Mouse (Mus musculus): Measurements from ENCODE around the gene Gm20388. TPM values are rescaled to one million over a fixed set of nuclear protein-coding genes. Genes with fewer than 3 reads are reported as not detected.

Gm20388 gene
- total and polyA plus RNA-seq, 2 experiments from 2014 or later = 51.3 TPM; not detected in 1

DNA sequence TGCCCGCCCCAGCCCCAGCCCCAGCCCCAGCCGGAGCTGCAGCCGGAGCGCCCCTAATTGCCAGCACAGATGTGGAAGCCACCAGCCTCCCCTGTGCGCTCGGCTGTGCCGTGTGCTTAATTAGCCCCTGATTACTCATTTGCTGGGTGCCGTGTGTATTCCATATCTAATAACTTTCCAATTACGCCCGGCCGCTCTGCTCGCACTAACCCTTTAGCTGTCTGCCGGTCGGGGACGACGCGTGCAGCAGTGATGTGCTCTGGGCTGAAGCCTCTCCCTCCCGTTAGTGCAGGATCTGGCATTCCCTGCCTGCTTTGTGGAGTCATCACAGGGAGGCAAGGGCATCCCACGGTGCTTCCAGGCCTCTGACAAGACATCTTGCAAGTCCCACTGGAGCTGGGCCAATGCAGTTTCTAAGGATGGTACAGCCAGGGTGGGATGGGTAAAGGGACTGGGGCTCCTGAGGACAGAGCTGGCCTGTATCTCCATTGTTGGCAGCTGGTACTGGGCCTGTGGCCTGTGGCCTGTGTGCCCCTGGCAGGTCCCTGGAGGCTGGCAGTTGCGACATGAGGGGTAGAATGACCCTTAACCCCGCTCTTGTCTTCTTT, 437.2 kb downstream of the Gm20388 start:
- Histone ChIP-seq H3K27me3 (ENCODE audit: insufficient read depth, low read length) (no peaks in the 10 kb centered on the region), H3K9ac (0 out of 2 replicates have a peak overlapping the region, but pooled peaks have one; percentile 1), H3K4me2 (ENCODE audit: low read depth) (0 out of 2 replicates have a peak overlapping the region, but pooled peaks have one; percentile 1), H3K27ac (ENCODE audit: low read depth, low read length) (0 out of 2 replicates have a peak overlapping the region, but pooled peaks have one; percentile 21), H3K36me3 (ENCODE audit: insufficient read depth) (no peaks in the 10 kb centered on the region), H3K4me1 (ENCODE audit: insufficient read depth) (peaks cover 12% of the 10 kb centered on the region; the same call in 1 of the 2 replicates), H3K4me3 (ENCODE audit: low read depth, low read length) (no peak overlapping the region), H3K9me3 (ENCODE audit: low read length) (no peaks in the 10 kb centered on the region)
- DNase-seq (peak; percentile 61), ATAC-seq (peak; percentile 76)
- TF ChIP-seq CTCF (IDR thresholded peaks at IDR 0.05; ENCODE audit: low read depth) = no peak
- WGBS = 17% methylated on average over 21 of the region's 21 CpGs

DNA sequence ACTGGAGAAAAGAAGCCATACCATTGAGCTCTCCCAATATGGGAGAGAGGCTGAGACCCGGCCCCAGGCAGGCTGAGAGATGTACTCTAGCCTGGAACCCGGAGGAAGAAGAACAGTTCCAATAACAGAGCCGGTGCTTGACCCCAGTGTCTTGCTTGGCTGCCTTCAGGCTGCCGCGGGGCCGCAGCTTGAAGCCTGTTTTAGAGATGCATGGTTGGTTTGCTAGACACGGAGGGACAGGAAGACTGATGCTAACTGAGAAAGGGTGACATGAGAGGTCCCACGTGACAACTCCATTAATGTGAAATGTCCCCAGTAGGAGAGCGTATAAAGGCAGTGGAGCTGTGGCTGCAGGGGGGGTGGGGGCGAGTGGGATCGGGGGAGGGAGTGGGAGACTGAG, 438.3 kb downstream of the Gm20388 start:
- H3K27me3 ChIP-seq (ENCODE audit: insufficient read depth, low read length) = no peaks in the 10 kb centered on the region
- no peaks in the 10 kb centered on the region for H3K9me3 ChIP-seq (ENCODE audit: low read length)
- TF ChIP-seq CTCF (IDR thresholded peaks at IDR 0.05; ENCODE audit: low read depth) = no peak
- no peak overlapping the region for H3K27ac ChIP-seq (ENCODE audit: low read depth, low read length)
- H3K36me3 ChIP-seq (ENCODE audit: insufficient read depth) = no peaks in the 10 kb centered on the region
- 33% methylated on average over 11 of the region's 11 CpGs for WGBS
- no peak for ATAC-seq
- H3K4me3 ChIP-seq (ENCODE audit: low read depth, low read length) = no peak overlapping the region
- H3K4me2 ChIP-seq (ENCODE audit: low read depth) = no peak overlapping the region
- H3K9ac ChIP-seq = no peak overlapping the region
- DNase-seq = no peak
- peaks cover 9% of the 10 kb centered on the region; the same call in 1 of the 2 replicates for H3K4me1 ChIP-seq (ENCODE audit: insufficient read depth)

DNA sequence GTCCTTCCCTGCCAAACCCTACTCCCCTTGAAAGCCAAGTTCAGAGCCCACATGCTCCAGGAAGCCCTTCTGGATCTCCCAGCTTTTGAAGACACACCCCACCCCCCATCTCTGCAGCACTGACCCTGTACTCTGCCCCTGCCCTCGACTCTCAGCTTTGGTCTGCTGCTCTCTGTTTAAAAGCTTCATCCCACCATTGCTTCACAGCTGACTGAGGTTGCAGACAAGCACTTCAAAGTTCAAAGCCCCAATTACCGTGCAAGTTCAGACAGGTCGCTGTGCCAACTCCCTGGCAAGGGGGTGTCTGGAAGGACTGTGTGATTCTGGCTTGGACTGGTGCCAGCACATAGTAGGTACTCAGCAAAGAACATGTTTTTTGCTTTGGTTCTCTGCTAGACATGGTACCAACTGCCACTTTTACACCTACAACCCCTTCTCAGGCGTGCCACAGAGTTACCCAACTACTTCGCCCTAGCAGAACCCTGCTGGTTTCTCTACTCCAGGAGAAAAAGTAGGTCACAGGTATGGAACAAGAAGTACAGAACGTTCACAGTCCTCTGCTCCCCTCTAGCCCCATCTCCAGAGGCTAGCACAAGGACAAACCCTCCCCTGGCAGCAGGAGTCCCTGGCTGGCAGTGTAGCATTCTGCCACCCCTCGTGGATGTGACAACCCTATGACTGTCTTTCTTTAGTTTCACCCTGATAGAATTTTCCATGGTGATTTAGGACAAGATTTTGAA, 440.9 kb downstream of the Gm20388 start:
- 58% methylated on average over 7 of the region's 7 CpGs for WGBS
- Histone ChIP-seq H3K27me3 (ENCODE audit: insufficient read depth, low read length) (no peaks in the 10 kb centered on the region), H3K4me1 (ENCODE audit: insufficient read depth) (peaks cover 9% of the 10 kb centered on the region; the same call in 1 of the 2 replicates), H3K4me2 (ENCODE audit: low read depth) (no peak overlapping the region), H3K9me3 (ENCODE audit: low read length) (no peaks in the 10 kb centered on the region), H3K4me3 (ENCODE audit: low read depth, low read length) (no peak overlapping the region), H3K36me3 (ENCODE audit: insufficient read depth) (no peaks in the 10 kb centered on the region), H3K27ac (ENCODE audit: low read depth, low read length) (no peak overlapping the region), H3K9ac (no peak overlapping the region)
- no peak for DNase-seq
- ATAC-seq = no peak
- no peak for TF ChIP-seq CTCF (IDR thresholded peaks at IDR 0.05; ENCODE audit: low read depth)

GRCm38 (mm10) chr8:120352096-120352495, 441.5 kb downstream of the Gm20388 start:
- peaks cover 8% of the 10 kb centered on the region; the same call in 1 of the 2 replicates for H3K4me1 ChIP-seq (ENCODE audit: insufficient read depth)
- TF ChIP-seq CTCF (IDR thresholded peaks at IDR 0.05; ENCODE audit: low read depth) = no peak
- H3K36me3 ChIP-seq (ENCODE audit: insufficient read depth) = no peaks in the 10 kb centered on the region
- H3K4me2 ChIP-seq (ENCODE audit: low read depth) = no peak overlapping the region
- H3K4me3 ChIP-seq (ENCODE audit: low read depth, low read length) = no peak overlapping the region
- no peaks in the 10 kb centered on the region for H3K9me3 ChIP-seq (ENCODE audit: low read length)
- no peak overlapping the region for H3K27ac ChIP-seq (ENCODE audit: low read depth, low read length)
- H3K9ac ChIP-seq = no peak overlapping the region
- DNase-seq (no peak), ATAC-seq (no peak)
- WGBS = 72% methylated on average over 10 of the region's 10 CpGs
- H3K27me3 ChIP-seq (ENCODE audit: insufficient read depth, low read length) = no peaks in the 10 kb centered on the region

DNA sequence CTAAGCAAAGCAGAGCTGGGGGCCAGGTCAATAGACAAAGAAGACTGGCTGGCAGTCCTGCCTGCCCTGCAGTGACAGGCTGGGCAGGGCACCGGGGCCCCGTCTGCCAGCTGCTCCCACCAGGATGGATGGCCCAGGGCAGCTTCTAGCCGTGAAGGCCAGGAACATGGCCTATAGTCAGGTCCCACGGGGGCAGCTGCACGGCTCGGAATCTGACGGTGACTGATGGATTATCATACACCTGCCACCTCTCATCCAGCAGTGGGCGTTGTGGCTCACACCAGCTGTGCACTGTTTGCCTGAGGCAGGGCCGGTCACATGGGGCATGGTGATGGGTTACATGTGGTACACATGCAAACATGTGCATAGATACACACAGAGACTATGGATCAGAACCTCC, 445.4 kb downstream of the Gm20388 start:
- H3K36me3 ChIP-seq (ENCODE audit: insufficient read depth) = no peaks in the 10 kb centered on the region
- H3K4me2 ChIP-seq (ENCODE audit: low read depth) = no peak overlapping the region
- H3K27me3 ChIP-seq (ENCODE audit: insufficient read depth, low read length) = no peaks in the 10 kb centered on the region
- H3K9ac ChIP-seq = no peak overlapping the region
- ATAC-seq (no peak), DNase-seq (no peak)
- no peaks in the 10 kb centered on the region for H3K4me1 ChIP-seq (ENCODE audit: insufficient read depth)
- H3K9me3 ChIP-seq (ENCODE audit: low read length) = no peaks in the 10 kb centered on the region
- H3K4me3 ChIP-seq (ENCODE audit: low read depth, low read length) = no peak overlapping the region
- 76% methylated on average over 9 of the region's 9 CpGs for WGBS
- H3K27ac ChIP-seq (ENCODE audit: low read depth, low read length) = no peak overlapping the region
- TF ChIP-seq CTCF (IDR thresholded peaks at IDR 0.05; ENCODE audit: low read depth) = no peak

DNA sequence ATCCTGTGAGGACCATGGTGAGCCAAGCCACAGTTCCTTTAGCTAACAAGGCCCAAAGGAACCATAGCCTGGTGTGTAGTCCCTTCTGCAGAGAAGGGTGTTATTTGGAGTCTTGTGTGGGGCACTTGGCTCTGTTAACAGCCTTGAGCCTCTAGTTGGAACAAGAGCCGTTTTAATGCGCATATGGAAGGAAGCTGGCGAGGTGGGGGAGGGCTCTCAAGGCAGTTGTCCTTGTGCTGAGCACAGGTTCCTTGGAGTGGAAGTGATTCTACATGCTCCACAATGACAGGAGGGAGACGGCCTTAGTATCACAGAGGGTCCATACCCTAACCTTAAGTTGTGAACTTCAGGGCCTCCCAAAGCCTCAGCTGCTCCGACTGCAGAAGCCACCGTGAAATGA, 446.9 kb downstream of the Gm20388 start:
- H3K36me3 ChIP-seq (ENCODE audit: insufficient read depth) = no peaks in the 10 kb centered on the region
- no peak overlapping the region for H3K4me2 ChIP-seq (ENCODE audit: low read depth)
- no peaks in the 10 kb centered on the region for H3K4me1 ChIP-seq (ENCODE audit: insufficient read depth)
- no peak for ATAC-seq
- no peaks in the 10 kb centered on the region for H3K27me3 ChIP-seq (ENCODE audit: insufficient read depth, low read length)
- WGBS = 73% methylated on average over 6 of the region's 6 CpGs
- no peak for DNase-seq
- H3K9me3 ChIP-seq (ENCODE audit: low read length) = no peaks in the 10 kb centered on the region
- TF ChIP-seq CTCF (IDR thresholded peaks at IDR 0.05; ENCODE audit: low read depth) = no peak
- no peak overlapping the region for H3K4me3 ChIP-seq (ENCODE audit: low read depth, low read length)
- no peak overlapping the region for H3K9ac ChIP-seq
- H3K27ac ChIP-seq (ENCODE audit: low read depth, low read length) = no peak overlapping the region

- H3K9ac ChIP-seq = no peak overlapping the region
- H3K9me3 ChIP-seq (ENCODE audit: low read length) = no peaks in the 10 kb centered on the region
- no peak for TF ChIP-seq CTCF (IDR thresholded peaks at IDR 0.05; ENCODE audit: low read depth)
- H3K36me3 ChIP-seq (ENCODE audit: insufficient read depth) = no peaks in the 10 kb centered on the region
- no peak overlapping the region for H3K27ac ChIP-seq (ENCODE audit: low read depth, low read length)
- H3K27me3 ChIP-seq (ENCODE audit: insufficient read depth, low read length) = no peaks in the 10 kb centered on the region
- DNase-seq (no peak), ATAC-seq (peak; percentile 60)
- WGBS = 46% methylated on average over 8 of the region's 8 CpGs
- no peaks in the 10 kb centered on the region for H3K4me1 ChIP-seq (ENCODE audit: insufficient read depth)
- no peak overlapping the region for H3K4me3 ChIP-seq (ENCODE audit: low read depth, low read length)
- no peak overlapping the region for H3K4me2 ChIP-seq (ENCODE audit: low read depth)
These were observed 450.7 kb downstream of the Gm20388 start for GRCm38 (mm10) chr8:120361301-120361700.

Measured in forebrain, postnatal 0 days (tissue).